Mouse (Mus musculus): ENCODE measurements around the gene Hoxa11.

The Hoxa11 gene

GRCm38 (mm10) chr6:52265306-52265912 is 19.8 kb upstream of the Hoxa11 start:
- DNase-seq (ENCODE audit: low read depth in 1 of 2, low spot score in 2 of 2): no peak

- DNase-seq (ENCODE audit: low read depth in 1 of 2, low spot score in 2 of 2): no peak
Measured at GRCm38 (mm10) chr6:52264106-52264790, 18.6 kb upstream of the Hoxa11 start.

GRCm38 (mm10) chr6:52263321-52263585 is 17.6 kb upstream of the Hoxa11 start:
- DNase-seq (ENCODE audit: low read depth in 1 of 2, low spot score in 2 of 2): no peak

- no peak for DNase-seq (ENCODE audit: low read depth in 1 of 2, low spot score in 2 of 2)
Measured at GRCm38 (mm10) chr6:52262463-52263320, 17.1 kb upstream of the Hoxa11 start.

GRCm38 (mm10) chr6:52261751-52262462 is 16.3 kb upstream of the Hoxa11 start:
- no peak for DNase-seq (ENCODE audit: low read depth in 1 of 2, low spot score in 2 of 2)

GRCm38 (mm10) chr6:52260654-52261575 is 15.3 kb upstream of the Hoxa11 start, which contains the start of gene Hoxa13:
Hoxa13 (minus strand) TSS chr6:52260880.
- no peak for DNase-seq (ENCODE audit: low read depth in 1 of 2, low spot score in 2 of 2)

GRCm38 (mm10) chr6:52259811-52260261 is 14.2 kb upstream of the Hoxa11 start:
- no peak for DNase-seq (ENCODE audit: low read depth in 1 of 2, low spot score in 2 of 2)

GRCm38 (mm10) chr6:52259081-52259790 is 13.6 kb upstream of the Hoxa11 start:
- no peak for DNase-seq (ENCODE audit: low read depth in 1 of 2, low spot score in 2 of 2)

- peak in 1 of 2 experiments; percentile 65 for DNase-seq (ENCODE audit: low read depth in 1 of 2, low spot score in 2 of 2)
Measured at GRCm38 (mm10) chr6:52256956-52257355, 11.3 kb upstream of the Hoxa11 start.

GRCm38 (mm10) chr6:52253511-52254500 is 8.2 kb upstream of the Hoxa11 start:
- peak in 1 of 2 experiments; percentile 13 for DNase-seq (ENCODE audit: low read depth in 1 of 2, low spot score in 2 of 2)

- no peak for DNase-seq (ENCODE audit: low read depth in 1 of 2, low spot score in 2 of 2)
Measured at GRCm38 (mm10) chr6:52252775-52253376, 7.3 kb upstream of the Hoxa11 start.

- no peak for DNase-seq (ENCODE audit: low read depth in 1 of 2, low spot score in 2 of 2)
Measured at GRCm38 (mm10) chr6:52252016-52252774, 6.6 kb upstream of the Hoxa11 start.

- DNase-seq (ENCODE audit: low read depth in 1 of 2, low spot score in 2 of 2): no peak
Measured at GRCm38 (mm10) chr6:52251177-52251879, 5.7 kb upstream of the Hoxa11 start.

GRCm38 (mm10) chr6:52249826-52250225 is 4.2 kb upstream of the Hoxa11 start:
- DNase-seq (ENCODE audit: low read depth in 1 of 2, low spot score in 2 of 2): no peak

GRCm38 (mm10) chr6:52249415-52249738 is 3.8 kb upstream of the Hoxa11 start:
- no peak for DNase-seq (ENCODE audit: low read depth in 1 of 2, low spot score in 2 of 2)

GRCm38 (mm10) chr6:52248638-52249414 is 3.2 kb upstream of the Hoxa11 start:
- DNase-seq (ENCODE audit: low read depth in 1 of 2, low spot score in 2 of 2): no peak

Measured in monocyte, adult 2 months (primary cell).